Comparison of ENCODE assay signal across 11 mouse cellular contexts in genomic region chr2:169635428-169635827, GRCm38 (mm10). TPM values are rescaled to one million over a fixed set of nuclear protein-coding genes. Genes with fewer than 3 reads are reported as not detected.
A peak's percentile ranks its signal among the peaks of the same experiment; 100 is the strongest.
DNase-seq lines count a peak whose midpoint lies in the region; ATAC-seq and TF ChIP-seq lines count a peak whose summit lies in the region.
"Had no signal": no experiment of that assay in that cellular context is flagged by ENCODE, and none has a peak within 500 bp of the region (broad histone marks: within the 10 kb centered on the region; RNA-seq: fewer than 3 reads in every experiment).

No protein-coding gene starts in this region.

- ATAC-seq in intestine, embryonic 16.5 days: no peak
- ATAC-seq in midbrain, embryonic 16.5 days: no peak

- no peak overlapping the region for H3K27ac ChIP-seq in embryonic fibroblast, embryonic 13.5 days (ENCODE audit: insufficient read depth, low read length)
- peak overlapping the region; percentile 96 for H3K27ac ChIP-seq in intestine, embryonic 16.5 days (ENCODE audit: low read length)
- 0 out of 2 replicates have a peak overlapping the region, but pooled peaks have one; percentile 24 for H3K27ac ChIP-seq in midbrain, embryonic 16.5 days (ENCODE audit: low read length)

- no peak for TF ChIP-seq POLR2A in embryonic fibroblast, embryonic 13.5 days (IDR thresholded peaks at IDR 0.05; ENCODE audit: low read depth, low read length)

- H3K4me1 ChIP-seq in embryonic fibroblast, embryonic 13.5 days (ENCODE audit: control insufficient read depth, insufficient read depth, low read length): no peaks in the 10 kb centered on the region
- peaks cover 12% of the 10 kb centered on the region for H3K4me1 ChIP-seq in intestine, embryonic 16.5 days (ENCODE audit: control insufficient read depth, insufficient read depth, low read length)
- peaks cover 29% of the 10 kb centered on the region for H3K4me1 ChIP-seq in midbrain, embryonic 16.5 days (ENCODE audit: control insufficient read depth, insufficient read depth, low read length)

- H3K4me2 ChIP-seq in intestine, embryonic 16.5 days (ENCODE audit: low read depth, low read length): peak overlapping the region; percentile 87
- H3K4me2 ChIP-seq in midbrain, embryonic 16.5 days (ENCODE audit: low read length): peak overlapping the region; percentile 85

- peak overlapping the region; percentile 97 for H3K9ac ChIP-seq in intestine, embryonic 16.5 days (ENCODE audit: low read depth, low read length)
- no peak overlapping the region; the same call in 1 of the 2 replicates for H3K9ac ChIP-seq in midbrain, embryonic 16.5 days (ENCODE audit: low read depth, low read length)

- 18% methylated on average over 7 of the region's 7 CpGs for WGBS in intestine, embryonic 16.5 days
- WGBS in midbrain, embryonic 16.5 days: 40% methylated on average over 7 of the region's 7 CpGs

- peak; percentile 8 for DNase-seq in kidney, adult 18-20 months
- DNase-seq in kidney, adult 8-10 months: no peak
- DNase-seq in yolk sac, embryonic 10.5 days (ENCODE audit: low spot score): no peak
- DNase-seq in cerebellum, postnatal 4 days (ENCODE audit: low spot score in 2 of 2): no peak
- DNase-seq in layer of hippocampus, adult 8-10 months (ENCODE audit: low spot score in 2 of 2): no peak
- DNase-seq: right cerebral cortex, postnatal 4 days had no signal

- no peaks in the 10 kb centered on the region for H3K36me3 ChIP-seq in intestine, embryonic 16.5 days (ENCODE audit: control insufficient read depth, insufficient read depth, low read length)
- H3K36me3 ChIP-seq in midbrain, embryonic 16.5 days (ENCODE audit: control insufficient read depth, insufficient read depth, low read length): no peaks in the 10 kb centered on the region

- TF ChIP-seq CTCF in embryonic fibroblast, embryonic 13.5 days (IDR thresholded peaks at IDR 0.05; ENCODE audit: borderline replicate concordance, insufficient read depth, low read length): no peak

- no peaks in the 10 kb centered on the region for H3K27me3 ChIP-seq in intestine, embryonic 16.5 days (replicated peaks; ENCODE audit: control insufficient read depth, insufficient read depth, low read length)
- H3K27me3 ChIP-seq in midbrain, embryonic 16.5 days (ENCODE audit: control insufficient read depth, insufficient read depth, low read depth, low read length): no peaks in the 10 kb centered on the region

- H3K4me3 ChIP-seq in embryonic fibroblast, embryonic 13.5 days (ENCODE audit: insufficient read depth, low read length): peak overlapping the region; percentile 18
- H3K4me3 ChIP-seq in intestine, embryonic 16.5 days (ENCODE audit: low read length): peak overlapping the region; percentile 89
- H3K4me3 ChIP-seq in midbrain, embryonic 16.5 days (ENCODE audit: low read depth, low read length): peak overlapping the region; percentile 67

- H3K9me3 ChIP-seq in intestine, embryonic 16.5 days (ENCODE audit: control insufficient read depth, low read length): no peaks in the 10 kb centered on the region
- H3K9me3 ChIP-seq in midbrain, embryonic 16.5 days (replicated peaks; ENCODE audit: control insufficient read depth, low read length, poor library complexity, severe bottlenecking): no peaks in the 10 kb centered on the region

RNA-seq across cellular contexts. Expression of gene Tshz2, which starts 2.6 kb away (rescaled TPM):
- polyA plus RNA-seq in embryonic fibroblast, embryonic 13.5 days (2011; ENCODE audit: insufficient read length, low read depth, missing spikeins): 8.8 and 10.7 TPM in 2 replicates
- polyA plus RNA-seq in intestine, embryonic 16.5 days (2015; fragmentation: Nextera tagmentation; extraction: Ambion mirVana): 12.7 and 14.0 TPM in 2 replicates
- 22.8 and 23.3 TPM in 2 replicates for polyA plus RNA-seq in midbrain, embryonic 16.5 days (2015; fragmentation: Nextera tagmentation; extraction: Ambion mirVana)
- 10 to 100 TPM; 64.2 to 79.4 (median 74.0) TPM for total RNA-seq in layer of hippocampus, adult 8-10 months (2022)

RNA-seq across cellular contexts. Expression of gene Gm11011, which starts 47.9 kb away (rescaled TPM):
- not detected in 2 replicates for polyA plus RNA-seq in embryonic fibroblast, embryonic 13.5 days (2011; ENCODE audit: insufficient read length, low read depth, missing spikeins)
- polyA plus RNA-seq in intestine, embryonic 16.5 days (2015; fragmentation: Nextera tagmentation; extraction: Ambion mirVana): not detected in 2 replicates
- polyA plus RNA-seq in midbrain, embryonic 16.5 days (2015; fragmentation: Nextera tagmentation; extraction: Ambion mirVana): not detected in 2 replicates
- not detected for total RNA-seq in layer of hippocampus, adult 8-10 months (2022)
- total RNA-seq: ES-E14 had no signal
- polyA plus RNA-seq: large intestine, adult 2 months had no signal

Comparison
In these comparisons a context has a peak if more than half of its experiments do, and no peak if none do; other contexts are left out.
1. H3K4me3 ChIP-seq: peak in every context shown above with its lines; median percentile 89 in intestine, embryonic 16.5 days; 67 in midbrain, embryonic 16.5 days; 18 in embryonic fibroblast, embryonic 13.5 days.